Mouse (Mus musculus) embryonic facial prominence, embryonic 15.5 days (tissue): ENCODE measurements at regions not wholly inside any gene's neighbourhood (a gene's known extent, or its start where the extent isn't known, plus 50 kb on each side); places are given as distances from the start of the nearest gene placed in this dataset.

Source experiments
- ATAC-seq: fragments of 200-750 bp; cut with Nextera tagmentation; 2 replicates; pipeline ENCODE4 v1.8.0; 2017; ENCODE audit warnings: low read depth, moderate TSS enrichment; ENCODE audit not compliant: insufficient number of reproducible peaks, low FRiP score, low TSS enrichment
- H3K27ac ChIP-seq: fragments of 300-500 bp; sonication (generic); replicated peaks from 2 replicates; pipeline ENCODE4 v1.5.1; 2015; ENCODE audit warnings: mild to moderate bottlenecking, inconsistent platforms
- H3K27me3 ChIP-seq: fragments of 300-500 bp; sonication (generic); 2 replicates; pipeline ENCODE4 v1.6.1; 2015; ENCODE audit warnings: inconsistent platforms
- H3K36me3 ChIP-seq: fragments of 300-500 bp; sonication (generic); 2 replicates; pipeline ENCODE4 v1.6.1; 2015; ENCODE audit warnings: mild to moderate bottlenecking, inconsistent platforms
- H3K4me1 ChIP-seq: fragments of 300-500 bp; sonication (generic); 2 replicates; pipeline ENCODE4 v1.6.1; 2015; ENCODE audit warnings: inconsistent platforms
- H3K4me2 ChIP-seq: fragments of 300-500 bp; sonication (generic); replicated peaks from 2 replicates; pipeline ENCODE4 v1.6.1; 2015; ENCODE audit warnings: mild to moderate bottlenecking, inconsistent platforms
- H3K4me3 ChIP-seq: fragments of 300-500 bp; sonication (generic); replicated peaks from 2 replicates; pipeline ENCODE4 v1.5.1; 2015; ENCODE audit warnings: mild to moderate bottlenecking, inconsistent platforms
- H3K9ac ChIP-seq: fragments of 300-500 bp; sonication (generic); 2 replicates; pipeline ENCODE4 v1.6.1; 2015; ENCODE audit warnings: inconsistent platforms
- H3K9me3 ChIP-seq: fragments of 300-500 bp; sonication (generic); replicated peaks from 2 replicates; pipeline ENCODE4 v1.6.1; 2016; ENCODE audit warnings: inconsistent platforms
- WGBS: fragments of 180-500 bp; shearing (Covaris S2); methylation state at CpG from one replicate; pipeline ENCODE4 v1.1.7; 2015; 5-methylcytosine and 5-hydroxymethylcytosine counted together

GRCm38 (mm10) chr1:52553871-52554270, 53.4 kb upstream of the Nab1 start:
- H3K27me3 ChIP-seq = no peaks in the 10 kb centered on the region
- H3K36me3 ChIP-seq = no peaks in the 10 kb centered on the region
- 0 out of 2 replicates have a peak, but pooled peaks cover 5% of the 10 kb centered on the region for H3K4me1 ChIP-seq
- no peak overlapping the region for H3K9ac ChIP-seq
- ATAC-seq = no peak
- no peak overlapping the region for H3K4me3 ChIP-seq
- no peak overlapping the region for H3K4me2 ChIP-seq
- WGBS = 56% methylated on average over 4 of the region's 4 CpGs
- no peaks in the 10 kb centered on the region for H3K9me3 ChIP-seq
- no peak overlapping the region for H3K27ac ChIP-seq

- Histone ChIP-seq H3K27me3 (no peaks in the 10 kb centered on the region), H3K4me1 (no peaks in the 10 kb centered on the region), H3K4me3 (no peak overlapping the region), H3K4me2 (no peak overlapping the region), H3K9ac (no peak overlapping the region), H3K9me3 (no peaks in the 10 kb centered on the region), H3K27ac (no peak overlapping the region), H3K36me3 (no peaks in the 10 kb centered on the region)
- ATAC-seq = no peak
- 46% methylated on average over 6 of the region's 6 CpGs for WGBS
Measured at GRCm38 (mm10) chr1:52565812-52566211, 64.7 kb upstream of the Nemp2 start.

- no peak overlapping the region for H3K4me3 ChIP-seq
- no peak overlapping the region for H3K4me2 ChIP-seq
- no peak overlapping the region for H3K9ac ChIP-seq
- no peaks in the 10 kb centered on the region for H3K4me1 ChIP-seq
- 34% methylated on average over 5 of the region's 5 CpGs for WGBS
- no peaks in the 10 kb centered on the region for H3K27me3 ChIP-seq
- no peak for ATAC-seq
- H3K9me3 ChIP-seq = no peaks in the 10 kb centered on the region
- no peaks in the 10 kb centered on the region for H3K36me3 ChIP-seq
- H3K27ac ChIP-seq = no peak overlapping the region
Measured at GRCm38 (mm10) chr1:52571674-52572073, 58.8 kb upstream of the Nemp2 start.

GRCm38 (mm10) chr1:52578298-52579056, 52.0 kb upstream of the Nemp2 start:
- peak; percentile 80 for ATAC-seq
- Histone ChIP-seq H3K36me3 (no peaks in the 10 kb centered on the region), H3K9ac (no peak overlapping the region), H3K27ac (peak overlapping the region; percentile 90), H3K4me2 (peak overlapping the region; percentile 33), H3K4me3 (no peak overlapping the region), H3K4me1 (peaks cover 21% of the 10 kb centered on the region), H3K9me3 (no peaks in the 10 kb centered on the region), H3K27me3 (no peaks in the 10 kb centered on the region)
- WGBS = 16% methylated on average over 5 of the region's 5 CpGs

- H3K4me3 ChIP-seq = no peak overlapping the region
- H3K27me3 ChIP-seq = no peaks in the 10 kb centered on the region
- H3K9me3 ChIP-seq = no peaks in the 10 kb centered on the region
- H3K4me2 ChIP-seq = no peak overlapping the region
- no peaks in the 10 kb centered on the region for H3K36me3 ChIP-seq
- no peak overlapping the region for H3K9ac ChIP-seq
- no peak for ATAC-seq
- 73% methylated on average over 4 of the region's 4 CpGs for WGBS
- no peak overlapping the region for H3K27ac ChIP-seq
- H3K4me1 ChIP-seq = peaks cover 21% of the 10 kb centered on the region
Measured at GRCm38 (mm10) chr1:52580132-52580896, 50.2 kb upstream of the Nemp2 start.
